Mouse (Mus musculus) thymus, postnatal 10 days (tissue): Measurements from ENCODE around the gene Slc6a13.

ENCODE experiments used
- DNase-seq, 2 experiments: peaks; one replicate each; pipeline ENCODE4 v3.0.0; 2021; ENCODE audit warnings: low spot score in 2 of 2

The Slc6a13 gene

DNA sequence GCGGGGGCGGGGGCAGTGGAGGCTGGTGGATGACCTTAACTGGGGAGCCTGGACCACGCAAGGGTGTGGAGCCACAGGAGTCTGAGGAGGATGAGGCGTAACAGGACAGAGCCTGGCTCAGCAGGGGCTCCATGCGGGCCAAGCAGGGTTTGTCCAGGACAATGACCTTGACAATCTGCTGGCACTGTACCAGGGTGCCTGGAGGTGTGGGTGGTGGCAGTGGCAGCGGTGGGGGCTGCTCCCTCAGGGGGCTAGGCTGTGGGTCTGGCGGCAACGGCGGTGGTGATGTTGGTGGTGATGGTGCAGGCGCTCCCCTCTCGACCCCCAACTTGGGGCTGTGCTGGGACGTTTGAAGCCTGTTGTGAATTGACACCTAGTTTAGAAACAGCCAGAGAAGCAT, 76.1 kb downstream of the Slc6a13 start:
- no peak for DNase-seq

DNA sequence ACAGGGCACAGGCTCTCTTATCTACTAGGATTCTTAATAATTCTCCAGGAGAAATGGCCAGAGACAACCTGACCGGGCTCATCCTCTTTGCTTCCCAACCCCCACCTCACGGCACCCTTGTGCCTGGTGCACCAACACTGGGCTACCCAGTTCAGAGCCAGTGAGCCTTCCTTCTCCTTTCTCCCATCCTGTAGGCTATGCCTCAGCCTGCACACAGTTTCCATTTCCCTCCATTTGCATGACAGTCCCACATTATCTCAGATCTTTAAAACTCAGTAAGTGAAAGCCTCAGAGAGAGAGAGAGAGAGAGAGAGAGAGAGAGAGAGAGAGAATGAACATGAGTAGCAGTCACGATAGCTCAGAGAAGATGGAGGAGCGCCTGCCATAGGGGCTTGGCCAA, 78.2 kb downstream of the Slc6a13 start:
- DNase-seq: no peak

DNA sequence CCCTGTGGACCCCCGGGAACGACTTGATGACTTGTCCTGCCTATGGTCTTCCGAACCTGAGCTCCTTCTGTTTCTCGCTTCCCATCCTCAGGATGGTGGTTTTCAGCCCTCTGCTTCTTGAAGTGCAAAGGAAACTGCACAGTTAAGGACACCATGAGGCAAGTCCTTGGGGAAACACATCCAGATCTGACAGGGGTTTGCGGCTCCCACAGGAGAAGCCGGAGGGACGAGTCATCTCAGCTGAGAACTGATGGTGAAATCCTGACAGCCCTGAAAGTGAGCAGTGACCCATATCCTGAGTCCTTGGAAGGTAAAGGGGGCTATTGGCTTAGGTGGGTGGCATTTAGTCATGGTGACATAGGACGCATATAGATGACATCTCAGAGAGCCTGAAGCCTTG, 80.5 kb downstream of the Slc6a13 start:
- no peak for DNase-seq

DNA sequence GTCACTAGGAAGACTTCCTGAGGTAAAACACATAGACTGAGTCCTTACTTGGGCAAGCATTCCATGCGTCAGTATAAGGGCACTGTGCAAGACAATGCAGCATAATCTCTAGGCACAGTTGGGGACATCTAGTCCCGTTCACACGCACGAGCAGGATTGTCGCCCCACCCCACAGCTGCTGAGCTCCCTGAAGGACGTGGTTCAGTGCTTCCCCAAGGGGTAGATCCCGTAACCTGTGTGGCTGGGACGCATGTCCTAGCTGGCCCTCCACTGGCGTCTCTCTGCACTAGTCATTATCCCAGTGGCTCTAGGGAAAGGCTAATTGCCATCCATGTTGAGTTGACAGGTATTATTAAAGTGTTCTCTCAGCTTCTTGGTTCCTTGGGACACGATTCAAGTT, 82.0 kb downstream of the Slc6a13 start:
- DNase-seq: no peak

DNA sequence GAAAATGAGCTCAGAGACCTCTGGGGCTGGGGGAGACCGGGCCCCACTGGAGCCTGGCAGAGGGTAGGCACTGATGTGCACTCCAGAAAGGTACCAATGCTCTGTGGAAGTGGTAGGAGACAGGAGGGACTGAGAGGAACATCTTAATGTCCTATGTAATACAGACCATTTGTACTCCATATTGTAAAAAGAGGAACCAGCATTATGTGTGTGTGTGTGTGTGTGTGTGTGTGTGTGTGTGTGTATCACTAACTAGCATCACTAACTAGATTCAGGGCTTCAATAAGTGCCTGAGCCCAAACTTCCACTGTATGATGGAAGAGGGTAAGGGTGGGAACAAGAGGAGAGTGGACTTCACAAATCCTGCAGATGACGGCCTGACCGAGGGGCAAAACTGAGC, 85.4 kb downstream of the Slc6a13 start:
- DNase-seq: no peak
